Mouse (Mus musculus): ENCODE data around the gene Galc. TPM values are rescaled to one million over a fixed set of nuclear protein-coding genes. Genes with fewer than 3 reads are reported as not detected.
A peak's percentile ranks its signal among the peaks of the same experiment; 100 is the strongest.
"Not testable (repeated sequence)": the region's sequence is repeated elsewhere in the genome, so short reads cannot be mapped to it uniquely, and the experiment has no call there.

Gene Galc
- polyA plus RNA-seq, 1 experiment from 2014 or later, result 9.2 TPM

DNA sequence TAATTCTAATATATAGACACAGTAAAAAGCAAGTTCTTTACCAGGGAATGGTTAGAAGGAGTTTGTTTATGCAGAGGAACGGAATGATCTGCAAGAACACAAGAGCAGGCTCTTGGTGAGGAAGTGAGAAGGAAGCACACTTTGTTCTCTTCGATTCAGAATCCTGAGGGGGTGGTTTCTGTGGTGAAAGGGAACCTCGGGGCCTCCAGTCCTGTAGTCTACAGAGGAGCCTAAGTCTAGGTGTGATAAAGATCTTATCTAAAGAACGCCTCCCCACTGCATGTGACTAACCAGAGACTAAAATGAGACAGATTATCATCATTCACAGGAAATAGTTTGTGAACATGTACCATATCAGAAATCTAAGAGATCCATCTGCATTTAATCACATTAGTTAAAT is 12.4 kb downstream of the Galc start:
- no peak overlapping the region for H3K9ac ChIP-seq
- H3K4me2 ChIP-seq, result no peak overlapping the region
- WGBS, result 86% methylated on average over 4 of the region's 4 CpGs
- H3K4me1 ChIP-seq, result no peaks in the 10 kb centered on the region
- no peak overlapping the region for H3K27ac ChIP-seq
- no peak overlapping the region for H3K4me3 ChIP-seq
- no peaks in the 10 kb centered on the region for H3K27me3 ChIP-seq
- H3K36me3 ChIP-seq (ENCODE audit: poor library complexity, severe bottlenecking), result peaks cover 12% of the 10 kb centered on the region
- no peak for ATAC-seq
- no peaks in the 10 kb centered on the region for H3K9me3 ChIP-seq (replicated peaks)

DNA sequence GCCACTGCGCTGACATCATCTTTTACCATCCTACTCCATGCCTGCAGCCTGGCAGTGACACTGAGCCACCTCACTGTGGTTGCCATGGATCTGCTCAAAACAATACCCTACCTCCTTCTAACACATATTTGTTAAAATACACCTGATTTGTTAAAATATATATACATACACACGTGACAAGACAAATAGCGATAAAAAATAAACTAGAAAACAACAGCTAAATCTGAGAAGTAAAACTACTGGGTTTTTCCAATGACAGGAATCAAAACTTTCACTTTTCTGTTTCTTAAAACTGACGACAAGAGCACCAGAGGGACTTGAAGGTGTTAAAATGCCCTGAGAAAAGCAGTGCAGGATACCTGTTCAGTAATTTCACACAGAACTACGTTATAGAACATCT is 14.4 kb downstream of the Galc start:
- Histone ChIP-seq H3K4me1 (no peaks in the 10 kb centered on the region), H3K4me3 (no peak overlapping the region), H3K4me2 (no peak overlapping the region), H3K9me3 (replicated peaks) (no peaks in the 10 kb centered on the region), H3K27ac (no peak overlapping the region), H3K36me3 (ENCODE audit: poor library complexity, severe bottlenecking) (peaks cover 7% of the 10 kb centered on the region), H3K9ac (no peak overlapping the region), H3K27me3 (no peaks in the 10 kb centered on the region)
- ATAC-seq, result no peak
- whole genome bisulfite sequencing, result 93% methylated on average over 5 of the region's 5 CpGs

- no peaks in the 10 kb centered on the region for H3K9me3 ChIP-seq (replicated peaks)
- no peaks in the 10 kb centered on the region for H3K27me3 ChIP-seq
- no peak for ATAC-seq
- H3K4me1 ChIP-seq, result no peaks in the 10 kb centered on the region
- H3K9ac ChIP-seq, result no peak overlapping the region
- 95% methylated on average over 4 of the region's 4 CpGs for WGBS
- H3K4me2 ChIP-seq, result no peak overlapping the region
- no peak overlapping the region for H3K27ac ChIP-seq
- H3K4me3 ChIP-seq, result no peak overlapping the region
- peaks cover 7% of the 10 kb centered on the region for H3K36me3 ChIP-seq (ENCODE audit: poor library complexity, severe bottlenecking)
These were observed 15.1 kb downstream of the Galc start for GRCm38 (mm10) chr12:98244161-98244560.

DNA sequence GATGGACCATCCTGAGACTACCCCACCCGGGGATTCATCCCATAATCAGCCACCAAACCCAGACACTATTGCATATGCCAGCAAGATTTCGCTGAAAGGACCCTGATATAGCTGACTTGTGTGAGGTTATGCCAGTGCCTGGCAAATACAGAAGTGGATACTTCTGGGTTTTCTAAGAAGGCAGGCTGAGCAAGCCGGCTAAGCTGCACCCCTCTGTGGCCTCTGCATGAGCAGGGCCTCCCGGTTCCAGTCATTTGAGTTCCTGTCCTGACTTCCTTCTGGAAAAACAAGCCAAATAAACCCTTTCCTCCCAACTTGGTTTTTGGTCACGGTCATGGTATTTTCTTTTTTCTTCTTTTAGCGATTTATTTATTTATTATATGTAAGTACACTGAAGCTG is 20.8 kb downstream of the Galc start:
- ATAC-seq; H3K4me1 ChIP-seq; H3K27ac ChIP-seq; H3K9ac ChIP-seq; H3K4me2 ChIP-seq; H3K27me3 ChIP-seq; H3K36me3 ChIP-seq (ENCODE audit: poor library complexity, severe bottlenecking); H3K4me3 ChIP-seq; H3K9me3 ChIP-seq (replicated peaks): not testable (repeated sequence)
- WGBS, result 92% methylated on average over 6 of the region's 6 CpGs

- no peak overlapping the region for H3K9ac ChIP-seq
- no peaks in the 10 kb centered on the region for H3K4me1 ChIP-seq
- ATAC-seq, result no peak
- H3K27me3 ChIP-seq, result no peaks in the 10 kb centered on the region
- no peak overlapping the region for H3K4me2 ChIP-seq
- WGBS, result 94% methylated on average over 2 of the region's 2 CpGs
- H3K36me3 ChIP-seq (ENCODE audit: poor library complexity, severe bottlenecking), result peaks cover 11% of the 10 kb centered on the region
- no peak overlapping the region for H3K27ac ChIP-seq
- no peaks in the 10 kb centered on the region for H3K9me3 ChIP-seq (replicated peaks)
- no peak overlapping the region for H3K4me3 ChIP-seq
These were observed 32.2 kb downstream of the Galc start for GRCm38 (mm10) chr12:98227037-98227436.

- WGBS, result 92% methylated on average over 5 of the region's 5 CpGs
- no peaks in the 10 kb centered on the region for H3K4me1 ChIP-seq
- H3K36me3 ChIP-seq (ENCODE audit: poor library complexity, severe bottlenecking), result peaks cover 11% of the 10 kb centered on the region
These were observed 36.0 kb downstream of the Galc start for GRCm38 (mm10) chr12:98223286-98223685.

GRCm38 (mm10) chr12:98216432-98216831 is 42.8 kb downstream of the Galc start:
- Histone ChIP-seq H3K9ac (no peak overlapping the region), H3K27me3 (no peaks in the 10 kb centered on the region), H3K36me3 (ENCODE audit: poor library complexity, severe bottlenecking) (peaks cover 7% of the 10 kb centered on the region; the same call in 1 of the 2 replicates), H3K27ac (no peak overlapping the region), H3K4me3 (no peak overlapping the region), H3K4me1 (no peaks in the 10 kb centered on the region; the same call in 1 of the 2 replicates), H3K9me3 (replicated peaks) (no peaks in the 10 kb centered on the region), H3K4me2 (no peak overlapping the region)
- ATAC-seq, result no peak
- WGBS, result 87% methylated on average over 11 of the region's 11 CpGs

More at GRCm38 (mm10) chr12:98223286-98223685, 36.0 kb downstream of the Galc start:
- ATAC-seq, result no peak
- Histone ChIP-seq H3K27ac (no peak overlapping the region), H3K4me2 (no peak overlapping the region), H3K9me3 (replicated peaks) (no peaks in the 10 kb centered on the region), H3K9ac (no peak overlapping the region), H3K27me3 (no peaks in the 10 kb centered on the region), H3K4me3 (no peak overlapping the region)

DNA sequence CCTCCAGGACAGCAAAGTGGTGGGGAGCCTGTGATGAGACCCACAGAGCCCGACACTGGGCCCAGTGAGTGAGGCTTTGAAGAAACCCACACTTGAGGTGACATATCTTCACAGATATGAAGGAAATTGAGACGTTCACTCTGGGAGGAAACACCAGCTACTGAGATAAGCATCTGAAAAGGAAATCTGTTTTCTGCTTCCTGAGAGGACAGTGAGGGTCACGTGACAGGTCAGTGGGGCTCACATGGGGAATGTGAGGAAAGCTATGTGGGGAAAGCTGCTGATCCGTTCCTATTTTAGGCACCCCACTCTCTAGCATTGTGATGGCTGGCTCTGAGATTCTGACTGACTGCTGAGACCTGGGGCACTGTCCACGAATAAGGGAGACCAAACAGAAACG is 43.7 kb downstream of the Galc start:
- Histone ChIP-seq H3K4me2 (no peak overlapping the region), H3K27me3 (no peaks in the 10 kb centered on the region), H3K4me3 (no peak overlapping the region), H3K36me3 (ENCODE audit: poor library complexity, severe bottlenecking) (peaks cover 7% of the 10 kb centered on the region; the same call in 1 of the 2 replicates), H3K27ac (no peak overlapping the region), H3K9me3 (replicated peaks) (no peaks in the 10 kb centered on the region), H3K4me1 (no peaks in the 10 kb centered on the region; the same call in 1 of the 2 replicates), H3K9ac (no peak overlapping the region)
- ATAC-seq, result no peak
- 75% methylated on average over 6 of the region's 6 CpGs for WGBS

GRCm38 (mm10) chr12:98214191-98214590 is 45.1 kb downstream of the Galc start:
- WGBS, result 88% methylated on average over 14 of the region's 14 CpGs
- ATAC-seq, result no peak
- Histone ChIP-seq H3K27me3 (no peaks in the 10 kb centered on the region), H3K36me3 (ENCODE audit: poor library complexity, severe bottlenecking) (peaks cover 7% of the 10 kb centered on the region; the same call in 1 of the 2 replicates), H3K4me2 (no peak overlapping the region), H3K4me1 (no peaks in the 10 kb centered on the region; the same call in 1 of the 2 replicates), H3K4me3 (no peak overlapping the region), H3K9ac (no peak overlapping the region), H3K27ac (no peak overlapping the region), H3K9me3 (replicated peaks) (no peaks in the 10 kb centered on the region)

GRCm38 (mm10) chr12:98213791-98214190 is 45.5 kb downstream of the Galc start:
- 92% methylated on average over 7 of the region's 7 CpGs for WGBS
- ATAC-seq, result no peak

GRCm38 (mm10) chr12:98213332-98213731 is 45.9 kb downstream of the Galc start:
- WGBS, result 91% methylated on average over 7 of the region's 7 CpGs

More at GRCm38 (mm10) chr12:98213791-98214190, 45.5 kb downstream of the Galc start:
- Histone ChIP-seq H3K4me2 (no peak overlapping the region), H3K9me3 (replicated peaks) (no peaks in the 10 kb centered on the region), H3K36me3 (ENCODE audit: poor library complexity, severe bottlenecking) (peaks cover 7% of the 10 kb centered on the region; the same call in 1 of the 2 replicates), H3K27ac (no peak overlapping the region), H3K4me1 (no peaks in the 10 kb centered on the region; the same call in 1 of the 2 replicates), H3K9ac (no peak overlapping the region), H3K27me3 (no peaks in the 10 kb centered on the region), H3K4me3 (no peak overlapping the region)

GRCm38 (mm10) chr12:98212457-98213175 is 46.6 kb downstream of the Galc start:
- H3K9me3 ChIP-seq (replicated peaks), result no peaks in the 10 kb centered on the region
- no peaks in the 10 kb centered on the region; the same call in 1 of the 2 replicates for H3K4me1 ChIP-seq
- H3K4me3 ChIP-seq, result no peak overlapping the region
- WGBS, result 89% methylated on average over 13 of the region's 13 CpGs
- H3K27ac ChIP-seq, result no peak overlapping the region
- ATAC-seq, result peak; percentile 80; the same call in 1 of the 2 replicates
- H3K27me3 ChIP-seq, result no peaks in the 10 kb centered on the region
- no peak overlapping the region for H3K9ac ChIP-seq
- H3K4me2 ChIP-seq, result no peak overlapping the region
- peaks cover 7% of the 10 kb centered on the region; the same call in 1 of the 2 replicates for H3K36me3 ChIP-seq (ENCODE audit: poor library complexity, severe bottlenecking)

More at GRCm38 (mm10) chr12:98213332-98213731, 45.9 kb downstream of the Galc start:
- Histone ChIP-seq H3K9me3 (replicated peaks) (no peaks in the 10 kb centered on the region), H3K4me2 (no peak overlapping the region), H3K4me1 (no peaks in the 10 kb centered on the region; the same call in 1 of the 2 replicates), H3K36me3 (ENCODE audit: poor library complexity, severe bottlenecking) (peaks cover 7% of the 10 kb centered on the region; the same call in 1 of the 2 replicates), H3K27ac (no peak overlapping the region), H3K27me3 (no peaks in the 10 kb centered on the region), H3K4me3 (no peak overlapping the region), H3K9ac (no peak overlapping the region)
- ATAC-seq, result no peak
